Mouse (Mus musculus): ENCODE data around the gene Ubr4. TPM values are rescaled to one million over a fixed set of nuclear protein-coding genes. Genes with fewer than 3 reads are reported as not detected.
A peak's percentile ranks its signal among the peaks of the same experiment; 100 is the strongest.

Gene Ubr4
- polyA plus RNA-seq, 1 experiment = 52.8 TPM

GRCm38 (mm10) chr4:139446176-139446575 is 93.8 kb downstream of the Ubr4 start:
- Histone ChIP-seq H3K27ac (ENCODE audit: control insufficient read depth, insufficient read depth, low read depth, low read length, poor library complexity) (no peak overlapping the region), H3K4me1 (ENCODE audit: control insufficient read depth, insufficient read depth, low read length) (no peaks in the 10 kb centered on the region), H3K4me3 (replicated peaks; ENCODE audit: control insufficient read depth, low read depth, low read length) (no peak overlapping the region)
- TF ChIP-seq CTCF (IDR thresholded peaks at IDR 0.05; ENCODE audit: control insufficient read depth, insufficient read depth, low read length) (no peak), POLR2A (IDR thresholded peaks at IDR 0.05; ENCODE audit: borderline replicate concordance, control insufficient read depth, low read depth, low read length) (no peak)
- WGBS = 86% methylated on average over 2 of the region's 2 CpGs

GRCm38 (mm10) chr4:139446731-139447675 is 94.6 kb downstream of the Ubr4 start:
- Histone ChIP-seq H3K4me1 (ENCODE audit: control insufficient read depth, insufficient read depth, low read length) (no peaks in the 10 kb centered on the region), H3K4me3 (replicated peaks; ENCODE audit: control insufficient read depth, low read depth, low read length) (no peak overlapping the region), H3K27ac (ENCODE audit: control insufficient read depth, insufficient read depth, low read depth, low read length, poor library complexity) (no peak overlapping the region)
- WGBS = 79% methylated on average over 11 of the region's 11 CpGs
- TF ChIP-seq CTCF (IDR thresholded peaks at IDR 0.05; ENCODE audit: control insufficient read depth, insufficient read depth, low read length) (no peak), POLR2A (IDR thresholded peaks at IDR 0.05; ENCODE audit: borderline replicate concordance, control insufficient read depth, low read depth, low read length) (no peak)

GRCm38 (mm10) chr4:139452944-139453700 is 100.7 kb downstream of the Ubr4 start:
- 88% methylated on average over 8 of the region's 8 CpGs for WGBS
- H3K4me3 ChIP-seq (replicated peaks; ENCODE audit: control insufficient read depth, low read depth, low read length) = no peak overlapping the region
- TF ChIP-seq POLR2A (IDR thresholded peaks at IDR 0.05; ENCODE audit: borderline replicate concordance, control insufficient read depth, low read depth, low read length) = no peak
- TF ChIP-seq CTCF (IDR thresholded peaks at IDR 0.05; ENCODE audit: control insufficient read depth, insufficient read depth, low read length) = no peak

GRCm38 (mm10) chr4:139454339-139454738 is 101.9 kb downstream of the Ubr4 start:
- no peaks in the 10 kb centered on the region for H3K4me1 ChIP-seq (ENCODE audit: control insufficient read depth, insufficient read depth, low read length)
- H3K27ac ChIP-seq (ENCODE audit: control insufficient read depth, insufficient read depth, low read depth, low read length, poor library complexity) = no peak overlapping the region
- TF ChIP-seq CTCF (IDR thresholded peaks at IDR 0.05; ENCODE audit: control insufficient read depth, insufficient read depth, low read length) = no peak
- no peak for TF ChIP-seq POLR2A (IDR thresholded peaks at IDR 0.05; ENCODE audit: borderline replicate concordance, control insufficient read depth, low read depth, low read length)
- 30% methylated on average over 6 of the region's 6 CpGs for WGBS
- no peak overlapping the region for H3K4me3 ChIP-seq (replicated peaks; ENCODE audit: control insufficient read depth, low read depth, low read length)

More at GRCm38 (mm10) chr4:139452944-139453700, 100.7 kb downstream of the Ubr4 start:
- H3K27ac ChIP-seq (ENCODE audit: control insufficient read depth, insufficient read depth, low read depth, low read length, poor library complexity) = no peak overlapping the region
- no peaks in the 10 kb centered on the region for H3K4me1 ChIP-seq (ENCODE audit: control insufficient read depth, insufficient read depth, low read length)

- H3K4me1 ChIP-seq (ENCODE audit: control insufficient read depth, insufficient read depth, low read length) = no peaks in the 10 kb centered on the region
- WGBS = 95% methylated on average over 15 of the region's 15 CpGs
- H3K27ac ChIP-seq (ENCODE audit: control insufficient read depth, insufficient read depth, low read depth, low read length, poor library complexity) = no peak overlapping the region
These were observed 107.6 kb downstream of the Ubr4 start for GRCm38 (mm10) chr4:139459970-139460369.

GRCm38 (mm10) chr4:139464163-139464562 is 111.8 kb downstream of the Ubr4 start:
- Histone ChIP-seq H3K4me1 (ENCODE audit: control insufficient read depth, insufficient read depth, low read length) (no peaks in the 10 kb centered on the region), H3K27ac (ENCODE audit: control insufficient read depth, insufficient read depth, low read depth, low read length, poor library complexity) (no peak overlapping the region; the same call in 1 of the 2 replicates), H3K4me3 (replicated peaks; ENCODE audit: control insufficient read depth, low read depth, low read length) (no peak overlapping the region)
- 87% methylated on average over 12 of the region's 12 CpGs for WGBS
- TF ChIP-seq CTCF (IDR thresholded peaks at IDR 0.05; ENCODE audit: control insufficient read depth, insufficient read depth, low read length) (no peak), POLR2A (IDR thresholded peaks at IDR 0.05; ENCODE audit: borderline replicate concordance, control insufficient read depth, low read depth, low read length) (no peak)

More at GRCm38 (mm10) chr4:139459970-139460369, 107.6 kb downstream of the Ubr4 start:
- H3K4me3 ChIP-seq (replicated peaks; ENCODE audit: control insufficient read depth, low read depth, low read length) = no peak overlapping the region
- no peak for TF ChIP-seq POLR2A (IDR thresholded peaks at IDR 0.05; ENCODE audit: borderline replicate concordance, control insufficient read depth, low read depth, low read length)

- no peaks in the 10 kb centered on the region for H3K4me1 ChIP-seq (ENCODE audit: control insufficient read depth, insufficient read depth, low read length)
- WGBS = 89% methylated on average over 6 of the region's 6 CpGs
These were observed 114.1 kb downstream of the Ubr4 start for GRCm38 (mm10) chr4:139466541-139466940.

GRCm38 (mm10) chr4:139470198-139470597 is 117.8 kb downstream of the Ubr4 start:
- Histone ChIP-seq H3K4me1 (ENCODE audit: control insufficient read depth, insufficient read depth, low read length) (no peaks in the 10 kb centered on the region), H3K4me3 (replicated peaks; ENCODE audit: control insufficient read depth, low read depth, low read length) (no peak overlapping the region), H3K27ac (ENCODE audit: control insufficient read depth, insufficient read depth, low read depth, low read length, poor library complexity) (no peak overlapping the region)
- peak; percentile 97 for TF ChIP-seq CTCF (IDR thresholded peaks at IDR 0.05; ENCODE audit: control insufficient read depth, insufficient read depth, low read length)
- TF ChIP-seq POLR2A (IDR thresholded peaks at IDR 0.05; ENCODE audit: borderline replicate concordance, control insufficient read depth, low read depth, low read length) = no peak
- 56% methylated on average over 7 of the region's 7 CpGs for WGBS

More at GRCm38 (mm10) chr4:139466541-139466940, 114.1 kb downstream of the Ubr4 start:
- TF ChIP-seq CTCF (IDR thresholded peaks at IDR 0.05; ENCODE audit: control insufficient read depth, insufficient read depth, low read length) (no peak), POLR2A (IDR thresholded peaks at IDR 0.05; ENCODE audit: borderline replicate concordance, control insufficient read depth, low read depth, low read length) (no peak)
- Histone ChIP-seq H3K27ac (ENCODE audit: control insufficient read depth, insufficient read depth, low read depth, low read length, poor library complexity) (no peak overlapping the region), H3K4me3 (replicated peaks; ENCODE audit: control insufficient read depth, low read depth, low read length) (no peak overlapping the region)

Data from bone marrow, adult 2 months (tissue).